Mouse (Mus musculus): ENCODE data around the gene Glipr2.

Gene Glipr2

DNA sequence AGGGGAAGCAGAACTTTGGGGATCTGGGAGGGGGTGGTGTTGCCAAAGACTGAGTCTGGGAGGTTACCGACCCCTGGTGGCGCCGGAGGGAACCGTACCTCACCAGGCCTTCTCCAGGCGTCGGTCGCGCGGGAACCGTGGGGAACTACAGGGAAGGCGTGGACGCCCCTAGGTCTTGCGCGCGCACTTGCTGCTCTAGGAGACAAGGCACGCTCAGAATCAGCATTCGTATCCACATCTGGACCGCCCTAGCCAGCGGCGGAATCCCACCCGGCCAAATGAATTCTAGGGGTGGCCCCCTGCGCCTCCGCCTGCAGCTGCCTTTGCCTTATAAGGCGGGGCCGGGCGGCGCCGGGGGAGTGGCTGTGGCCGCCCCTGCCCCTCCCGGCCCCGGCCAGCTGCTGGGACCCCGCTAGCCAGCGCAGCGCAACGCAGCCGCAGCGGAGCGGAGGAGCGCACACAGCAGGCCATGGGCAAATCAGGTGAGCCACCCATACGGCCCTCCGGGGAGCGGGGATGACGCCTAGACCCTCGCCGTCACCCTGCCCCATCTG is at the start of gene Glipr2:
Glipr2 (plus strand) TSS at position 110 of the 554 bp plus-strand sequence.
- peak; percentile 47 to 84 for DNase-seq

GRCm38 (mm10) chr4:43918221-43918620 is 39.0 kb upstream of the Glipr2 start:
- DNase-seq = peak in 1 of 2 experiments; percentile 28

DNA sequence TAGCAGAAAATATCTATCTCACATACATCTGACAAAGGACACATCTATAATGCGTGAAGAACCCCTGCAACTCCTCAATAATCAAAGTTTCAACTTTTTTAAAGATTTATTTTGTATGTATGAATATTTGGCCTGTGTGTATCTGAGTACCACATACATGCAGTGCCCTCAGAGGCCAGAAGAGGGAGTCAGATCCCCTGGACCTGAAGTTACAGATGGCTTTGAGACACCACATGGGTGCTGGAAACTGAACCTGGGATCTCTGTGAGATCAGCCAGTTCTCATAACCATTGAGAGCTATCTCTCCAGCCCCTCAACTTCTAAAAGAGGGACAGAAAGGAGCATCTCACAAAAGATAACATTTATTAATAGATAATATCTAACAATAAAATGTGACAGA is 36.6 kb upstream of the Glipr2 start:
- no peak for DNase-seq

GRCm38 (mm10) chr4:43925125-43925524 is 32.1 kb upstream of the Glipr2 start:
- no peak for DNase-seq

DNA sequence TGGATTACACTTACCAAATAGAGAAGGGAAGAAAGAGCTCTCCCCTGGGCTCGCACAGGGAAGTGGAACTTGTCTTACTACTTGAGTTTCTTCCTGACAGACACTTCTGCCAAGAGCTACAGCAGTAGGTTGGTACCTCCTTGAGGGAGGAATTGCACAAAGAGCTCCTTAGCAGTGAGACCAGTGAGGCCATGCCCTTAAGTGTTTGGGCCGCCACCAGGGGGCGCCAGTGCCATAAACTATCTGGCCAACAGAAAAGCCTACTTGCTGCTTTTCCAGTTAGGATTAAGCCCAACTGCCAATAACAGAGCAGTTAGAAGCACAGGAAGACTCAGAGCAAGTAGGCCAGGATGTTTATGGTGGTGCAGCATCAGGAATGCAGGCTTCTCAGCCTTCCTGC is 31.4 kb upstream of the Glipr2 start:
- peak; percentile 85 to 95 for DNase-seq

DNA sequence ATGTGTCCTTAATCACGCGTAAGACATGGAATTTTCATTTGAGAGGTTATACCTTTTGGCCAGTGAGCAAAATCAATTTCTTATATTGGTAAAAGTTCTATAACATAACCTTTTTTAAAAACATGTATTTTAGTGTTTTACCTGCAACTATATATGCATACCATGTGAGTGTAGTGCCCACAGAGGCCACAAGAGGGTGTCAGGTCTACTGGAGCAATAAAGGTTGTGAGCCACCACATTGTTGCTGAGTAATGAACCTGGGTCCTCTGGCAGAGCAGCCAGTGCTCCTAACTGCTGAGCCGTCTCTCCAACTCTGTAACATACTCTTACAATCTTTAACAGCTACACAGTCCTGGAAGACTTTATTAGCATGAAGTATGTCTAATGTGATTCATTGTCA is 29.4 kb upstream of the Glipr2 start:
- peak; percentile 11 to 66 for DNase-seq

GRCm38 (mm10) chr4:43931877-43932276 is 25.3 kb upstream of the Glipr2 start:
- no peak for DNase-seq

DNA sequence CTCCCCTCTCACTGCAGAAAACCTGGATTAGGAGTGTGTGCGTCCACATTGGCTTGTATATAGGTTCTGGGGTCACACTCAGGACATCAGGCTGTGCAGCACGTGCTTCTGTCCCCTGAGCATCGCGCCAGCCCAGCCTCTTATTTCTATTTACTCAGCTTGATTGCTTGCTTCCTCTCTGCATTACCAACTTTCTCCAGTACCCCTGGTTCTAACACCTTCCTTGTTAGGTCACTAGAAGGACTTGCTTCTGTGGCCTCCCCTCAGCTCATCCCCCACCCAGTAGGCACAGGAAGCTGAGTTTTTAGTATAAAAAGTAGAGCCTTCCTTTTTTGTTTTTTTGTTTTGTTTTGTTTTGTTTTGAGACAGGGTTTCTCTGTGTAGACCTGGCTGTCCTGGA is 21.0 kb upstream of the Glipr2 start:
- no peak for DNase-seq

GRCm38 (mm10) chr4:43936749-43937674 is 20.2 kb upstream of the Glipr2 start:
- no peak for DNase-seq

- no peak for DNase-seq
Observed at GRCm38 (mm10) chr4:43941315-43941714, 15.9 kb upstream of the Glipr2 start.

- no peak for DNase-seq
Observed at GRCm38 (mm10) chr4:43942421-43942820, 14.8 kb upstream of the Glipr2 start.

GRCm38 (mm10) chr4:43947571-43947970 is 9.6 kb upstream of the Glipr2 start:
- no peak for DNase-seq

DNA sequence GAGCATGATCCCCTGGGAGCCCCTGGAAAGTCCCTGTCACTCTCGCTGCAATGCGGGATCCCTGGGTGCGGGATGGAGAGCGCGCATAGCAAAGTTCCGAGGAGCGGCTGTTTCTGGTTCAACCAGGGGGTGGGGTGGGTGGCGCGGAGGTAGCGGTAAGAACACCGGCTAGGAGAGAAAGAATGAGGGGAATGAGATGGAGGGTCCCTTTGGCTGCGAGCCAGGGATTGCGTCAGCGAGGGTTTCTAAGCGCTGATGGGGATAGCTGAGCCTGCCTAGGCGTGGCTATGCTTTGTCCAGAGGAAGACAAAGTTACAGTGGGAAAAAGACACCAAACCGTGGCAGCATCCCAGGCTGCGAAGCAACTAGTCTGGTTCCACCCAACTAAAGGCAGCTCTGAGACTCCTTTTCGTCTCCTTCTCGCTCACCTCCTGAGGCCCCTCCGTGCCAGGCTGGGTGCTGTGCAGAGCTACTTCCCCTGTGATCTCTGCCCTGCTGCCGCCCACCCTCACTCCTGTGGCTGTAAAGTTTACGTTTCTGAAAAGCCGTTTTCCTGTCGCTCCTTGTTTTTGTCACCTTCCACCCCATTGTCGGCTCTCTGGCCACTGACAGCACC is 753 bp downstream of the Glipr2 start:
- DNase-seq = peak in 1 of 2 experiments; percentile 36

- DNase-seq = no peak
Observed at GRCm38 (mm10) chr4:43959523-43960179, 2.5 kb downstream of the Glipr2 start.

GRCm38 (mm10) chr4:43960207-43960606 is 3.0 kb downstream of the Glipr2 start:
- DNase-seq = no peak

GRCm38 (mm10) chr4:43964326-43964833 is 7.2 kb downstream of the Glipr2 start:
- DNase-seq = peak; percentile 71

- peak in 1 of 2 experiments; percentile 18 for DNase-seq
Observed at GRCm38 (mm10) chr4:43964951-43965684, 7.9 kb downstream of the Glipr2 start.

DNA sequence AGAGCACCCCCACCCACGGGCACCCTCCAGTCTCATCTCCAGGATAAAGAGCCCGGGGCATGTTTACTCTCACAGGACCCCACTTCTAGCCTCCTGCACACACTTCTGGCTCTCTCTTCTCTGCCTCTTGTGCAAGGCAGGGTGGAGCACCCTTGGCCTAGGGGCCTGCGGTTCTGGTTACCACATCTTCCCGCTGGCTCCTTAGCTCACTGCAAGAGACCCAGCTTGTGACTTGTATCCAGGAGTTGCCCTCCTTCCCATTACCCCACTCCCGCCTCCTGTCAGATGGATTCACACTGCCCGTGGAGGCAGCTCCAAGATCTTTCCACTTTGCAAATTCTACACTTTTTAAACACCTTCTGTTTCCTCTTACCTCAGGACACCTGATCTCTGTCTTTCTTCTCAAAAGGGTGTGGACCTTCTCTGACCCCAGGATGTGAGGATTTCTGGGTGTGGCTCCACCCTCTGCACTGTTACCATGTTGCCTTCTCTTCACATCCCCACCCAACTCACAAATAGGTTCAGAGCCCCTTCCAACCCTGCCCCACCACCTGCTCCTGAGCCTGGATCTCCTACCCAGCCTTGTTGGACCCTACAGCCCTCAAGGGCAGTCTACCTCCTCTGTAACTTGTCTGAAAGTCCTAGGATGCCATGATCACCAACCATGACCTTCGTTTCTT is 8.8 kb downstream of the Glipr2 start:
- DNase-seq = no peak

DNA sequence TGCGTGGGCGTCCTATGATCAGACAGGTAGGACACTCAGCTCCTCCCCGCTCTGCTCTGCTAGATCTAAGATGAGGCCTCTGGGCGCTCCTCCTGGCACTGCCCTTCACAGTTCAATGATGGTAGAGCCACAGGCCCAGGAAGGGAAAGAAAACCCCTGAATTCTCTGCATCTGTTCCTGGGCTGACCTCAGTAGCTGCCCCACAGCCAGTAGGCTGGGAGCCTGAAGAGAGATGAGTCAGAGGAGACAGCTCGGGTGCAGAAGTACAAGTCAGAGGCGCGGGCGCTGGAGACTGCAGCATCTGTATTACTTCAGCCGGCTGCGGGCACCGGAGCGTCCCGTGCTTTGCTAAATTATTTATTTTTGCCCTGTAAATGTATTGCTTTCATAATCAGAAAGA is 11.4 kb downstream of the Glipr2 start:
- peak; percentile 79 to 85 for DNase-seq

- no peak for DNase-seq
Observed at GRCm38 (mm10) chr4:43969373-43969772, 12.2 kb downstream of the Glipr2 start.
